Mouse (Mus musculus) spleen, postnatal 4 days (tissue): ENCODE measurements around the gene Tnfsf14.

Experiments used
- DNase-seq, 2 experiments: peaks; one replicate each; pipeline ENCODE4 v3.0.0; 2022; ENCODE audit warnings: low spot score in 2 of 2

The Tnfsf14 gene

DNA sequence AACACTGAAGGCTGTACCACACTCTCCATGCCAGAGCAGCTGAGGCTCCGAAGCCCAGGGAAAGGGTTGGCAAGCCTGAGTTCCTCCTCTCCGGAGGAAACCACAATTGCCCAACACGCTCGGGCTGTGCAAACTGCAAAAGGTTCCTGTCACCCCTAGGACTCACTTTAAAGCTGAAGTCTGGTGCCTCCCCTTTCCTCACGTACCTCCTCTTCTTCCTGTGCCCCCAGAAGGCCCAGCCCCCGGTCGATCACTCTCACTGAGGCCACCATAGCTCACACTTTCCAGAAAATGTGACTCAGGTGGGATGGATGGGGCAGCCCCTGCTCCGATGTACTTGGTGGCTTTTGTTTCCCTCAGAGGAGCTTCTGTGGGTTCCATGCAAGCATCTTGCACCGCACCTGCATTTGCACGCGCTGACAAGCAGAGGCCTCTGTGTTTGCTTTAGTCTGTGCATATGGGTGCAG is at the start of gene Tnfsf14:
Tnfsf14 (minus strand) TSS at position 137 of the 467 bp plus-strand sequence.
- peak; percentile 50 to 73 for DNase-seq

DNA sequence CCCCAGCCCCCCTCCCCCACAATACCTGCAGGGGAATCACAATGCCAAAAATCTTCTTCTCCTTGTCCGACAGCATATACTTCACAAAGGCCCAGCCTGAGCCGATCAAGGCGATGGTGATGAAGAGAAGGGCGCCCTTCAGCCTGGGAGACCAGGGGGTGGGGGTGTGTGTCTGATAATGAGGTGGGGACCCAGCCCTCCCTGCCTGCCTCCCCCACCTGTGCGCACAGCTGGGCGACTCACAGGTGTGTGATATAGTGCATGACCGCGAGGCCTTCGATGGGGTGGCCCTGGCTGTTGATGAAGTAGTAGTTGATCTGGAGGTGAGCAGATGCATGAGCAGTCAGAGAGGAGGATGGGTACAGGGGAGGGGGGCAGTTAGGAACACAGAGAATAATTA is 43.2 kb upstream of the Tnfsf14 start:
- no peak for DNase-seq

DNA sequence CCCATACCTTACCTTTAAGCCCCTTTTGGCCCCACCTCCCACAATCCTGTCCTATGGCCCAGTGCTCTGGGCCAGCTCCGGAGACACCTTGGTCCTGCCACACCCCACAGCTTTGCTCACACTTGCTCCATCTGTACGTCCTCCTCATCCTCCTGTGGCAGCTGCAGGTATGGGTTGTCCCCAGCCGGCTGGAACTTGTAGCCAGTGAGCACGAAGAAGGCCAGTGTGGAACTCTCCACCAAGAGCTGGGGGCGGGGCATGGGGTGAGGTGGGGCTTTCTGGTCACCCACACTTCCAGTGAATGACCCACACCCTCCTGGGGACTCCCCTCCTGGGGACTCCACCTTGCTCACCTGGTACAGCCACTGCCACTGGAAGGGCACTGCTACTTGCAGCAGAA is 41.8 kb upstream of the Tnfsf14 start:
- no peak for DNase-seq

DNA sequence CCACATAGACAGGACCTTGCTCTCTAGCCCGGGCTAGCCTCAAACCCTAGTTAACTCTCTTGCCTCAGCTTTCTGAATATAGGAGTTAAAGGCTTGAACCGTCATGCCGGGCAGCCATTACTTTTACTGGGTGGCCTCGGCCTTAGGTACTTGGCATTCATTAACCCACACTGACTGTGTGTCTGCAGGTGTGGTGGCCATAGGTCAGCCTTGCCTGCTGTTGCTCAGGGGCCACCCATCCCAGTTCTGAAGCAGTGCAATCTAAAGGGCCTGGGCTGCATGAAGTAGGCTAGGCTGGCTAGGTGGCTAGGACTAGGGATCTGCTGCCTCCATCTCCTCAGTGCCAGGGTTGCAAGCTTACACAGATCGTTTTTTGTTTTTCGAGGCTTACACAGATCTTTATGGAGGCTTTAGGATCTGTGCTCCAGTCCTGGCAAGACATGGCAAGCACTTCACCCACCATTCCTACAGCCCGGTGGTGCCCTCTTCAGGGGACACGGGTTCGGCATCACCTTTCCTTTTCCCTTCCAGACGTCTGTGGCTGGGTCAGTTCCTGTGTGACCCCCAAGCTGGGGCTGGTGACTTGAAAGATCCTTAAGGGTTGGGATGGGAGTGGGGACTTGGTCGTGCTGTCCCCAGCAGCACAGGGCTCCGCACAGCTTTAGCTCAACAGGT is 40.4 kb upstream of the Tnfsf14 start:
- no peak for DNase-seq

DNA sequence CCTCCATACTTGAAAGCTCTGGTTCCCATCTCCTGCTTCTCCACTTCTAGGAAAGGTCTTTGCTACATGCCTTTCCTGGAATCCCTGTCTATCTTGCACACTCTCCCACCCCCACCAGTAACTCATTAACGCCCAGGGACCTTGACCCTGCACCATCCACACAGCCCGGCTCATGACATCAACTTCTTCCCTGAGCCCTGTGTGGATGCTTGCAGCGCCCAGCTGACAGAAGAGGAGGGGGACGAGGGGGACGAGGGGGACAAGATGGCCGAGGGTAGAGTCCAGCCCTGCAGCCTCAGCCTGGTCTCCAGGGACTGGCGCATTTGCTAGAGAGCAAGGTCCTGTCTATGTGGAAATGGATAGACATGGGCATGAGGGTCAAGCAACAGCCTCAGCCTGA is 39.1 kb upstream of the Tnfsf14 start:
- no peak for DNase-seq

DNA sequence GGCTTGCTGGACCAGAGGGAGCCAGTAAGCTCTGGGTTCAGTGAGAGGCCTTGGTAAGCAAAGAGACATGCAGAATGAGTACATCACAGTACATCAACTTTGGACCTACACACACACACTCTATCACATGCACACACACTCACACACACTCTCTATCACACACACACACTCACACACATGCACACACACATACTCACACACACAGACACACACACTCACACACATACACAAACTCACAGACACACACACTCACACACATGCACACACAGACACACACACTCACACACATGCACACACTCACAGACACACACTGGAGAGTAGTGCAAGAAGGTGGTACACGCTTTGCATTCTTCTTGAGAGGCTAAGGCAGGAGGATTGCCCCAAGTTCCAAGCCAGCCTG is 38.2 kb upstream of the Tnfsf14 start:
- DNase-seq, result no peak

DNA sequence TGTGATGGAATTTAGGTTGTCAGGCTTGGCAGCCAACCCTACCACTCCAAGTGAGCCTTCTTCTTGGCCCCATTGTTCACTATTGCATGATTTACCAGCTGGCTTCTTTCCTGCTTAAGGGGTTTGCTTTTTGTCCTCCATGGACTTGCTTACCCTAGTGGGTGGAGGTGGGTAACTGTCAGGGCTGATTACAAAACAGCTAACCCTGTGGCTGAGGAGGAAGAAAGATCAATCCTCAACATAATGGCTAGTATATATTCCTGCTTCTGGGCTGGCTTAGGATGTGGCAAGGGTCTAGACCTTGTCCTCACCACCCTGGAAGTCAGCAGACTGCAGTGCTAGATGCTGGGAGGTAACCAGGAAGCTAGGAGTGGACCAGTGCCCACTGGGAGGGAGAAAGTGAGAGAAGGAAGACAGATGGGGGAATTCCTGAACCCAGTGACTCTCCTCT is 37.4 kb upstream of the Tnfsf14 start:
- DNase-seq, result no peak

DNA sequence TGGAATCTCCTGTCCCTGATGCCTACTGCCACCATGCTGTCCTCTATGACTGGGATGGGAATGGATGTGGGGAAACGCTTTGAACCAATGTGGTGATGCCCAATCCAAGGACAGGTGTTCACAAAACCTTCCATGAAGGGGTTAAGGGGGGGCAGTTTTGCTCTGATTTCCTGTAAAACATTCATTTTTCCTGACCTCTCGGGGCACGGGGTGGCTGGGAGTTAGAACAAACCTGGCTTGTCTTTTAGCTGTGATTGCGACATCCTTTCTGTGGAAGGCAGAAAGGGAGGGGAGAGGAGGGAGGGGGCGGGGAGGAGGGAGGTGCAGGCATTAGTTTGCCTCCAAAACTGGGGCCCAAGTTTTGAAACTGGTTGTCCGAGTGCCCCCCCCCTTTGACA is 36.8 kb upstream of the Tnfsf14 start:
- no peak for DNase-seq

DNA sequence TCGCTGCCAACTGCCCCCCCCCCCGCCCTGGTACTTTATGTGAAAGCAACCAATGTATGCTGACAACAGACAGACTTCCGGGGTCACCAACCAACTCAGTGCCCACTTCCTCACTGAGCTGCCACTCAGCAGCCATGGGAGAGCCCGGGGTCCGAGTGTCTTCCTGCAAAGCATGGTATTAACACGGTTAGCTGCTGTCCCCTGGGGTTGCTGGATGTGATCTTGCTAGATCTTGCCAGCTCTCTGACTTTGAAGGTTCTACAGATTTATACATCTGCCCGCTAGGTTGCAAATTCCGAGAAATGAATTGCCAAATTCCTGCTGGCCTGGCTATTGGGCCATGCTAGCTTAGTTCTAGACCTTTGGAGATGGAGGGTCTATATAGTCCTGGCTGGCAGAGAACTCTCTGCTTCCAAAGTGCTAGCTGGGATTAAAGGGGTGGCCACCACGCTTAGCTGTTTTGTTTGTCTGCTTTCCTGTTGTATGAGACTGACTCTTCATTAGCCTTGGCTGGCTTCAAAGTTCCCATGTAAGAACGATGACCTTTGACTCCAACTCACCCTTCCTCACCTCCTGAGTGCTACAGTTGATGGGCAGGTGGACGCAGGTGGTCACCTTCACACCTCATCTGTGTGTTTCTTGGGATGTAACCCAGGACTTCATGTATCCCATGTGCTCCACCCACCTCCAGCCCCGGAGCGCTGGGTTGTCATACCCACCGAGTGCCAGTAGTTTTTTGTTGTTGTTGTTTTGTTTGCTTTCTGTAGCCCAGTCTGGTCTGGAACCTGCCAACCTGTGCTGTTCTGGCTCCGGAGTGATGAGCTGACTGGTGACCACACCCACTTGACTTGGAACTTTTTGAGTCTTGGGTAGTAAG is 36.1 kb upstream of the Tnfsf14 start:
- DNase-seq, result no peak

DNA sequence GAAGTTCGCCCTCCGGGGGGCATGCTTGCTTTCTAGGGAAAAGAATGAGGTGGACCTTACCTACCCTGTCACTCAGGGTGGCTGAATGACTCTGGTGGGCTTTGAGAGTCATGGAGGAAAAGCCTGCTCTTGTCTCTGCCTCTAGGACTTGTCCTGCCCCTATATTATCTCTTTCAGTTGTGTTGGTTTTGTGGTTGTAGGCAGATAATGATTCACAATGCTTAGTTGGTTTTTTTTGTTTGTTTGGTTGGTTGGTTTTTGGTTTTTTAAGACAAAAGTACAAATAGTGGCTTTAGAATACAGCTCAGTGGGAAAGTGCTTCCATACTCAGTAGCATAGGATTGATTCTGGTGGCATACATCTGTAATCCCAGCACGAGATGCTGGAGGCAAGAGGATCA is 34.9 kb upstream of the Tnfsf14 start:
- no peak for DNase-seq

DNA sequence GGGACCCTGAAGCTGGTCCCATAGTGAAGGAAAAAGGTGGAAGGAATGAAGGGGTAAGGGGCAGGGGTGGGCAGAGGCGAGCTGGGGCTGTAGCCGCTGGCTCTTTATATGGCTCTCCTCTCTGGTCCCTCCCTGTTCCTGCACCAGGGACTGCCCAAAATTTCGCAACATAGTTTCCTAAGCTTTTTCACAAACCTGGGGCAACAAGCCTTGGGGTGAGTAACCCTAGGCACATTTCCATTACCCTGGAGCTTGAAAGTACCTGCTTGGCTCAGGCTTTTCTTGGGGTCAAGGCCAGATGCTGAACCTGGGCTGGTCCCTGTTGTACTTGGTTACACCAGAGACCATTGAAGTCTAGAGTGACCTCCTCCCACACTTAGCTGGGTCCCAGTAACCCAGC is 34.0 kb upstream of the Tnfsf14 start, which contains the start of gene C3:
C3 (minus strand) TSS at position 123 of the 400 bp plus-strand sequence.
- no peak for DNase-seq

DNA sequence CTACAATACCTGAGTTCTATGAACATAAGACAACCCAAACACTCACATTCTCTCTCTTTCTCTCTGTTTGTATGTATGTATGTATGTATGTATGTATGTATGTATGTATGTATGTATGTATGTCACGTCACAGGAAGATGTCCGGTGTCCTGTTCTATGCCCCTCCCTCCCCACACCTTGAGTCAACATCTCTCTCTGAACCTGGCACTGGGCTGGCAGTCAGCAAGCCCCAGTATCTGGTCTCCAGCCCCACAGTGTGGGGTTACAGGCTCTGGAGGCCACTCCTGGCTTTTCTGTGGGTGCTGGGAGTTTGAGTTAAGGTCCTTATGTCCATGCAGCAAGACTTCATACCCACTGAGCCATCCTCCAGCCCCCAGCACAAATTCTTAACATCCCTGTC is 33.5 kb upstream of the Tnfsf14 start:
- DNase-seq, result no peak

DNA sequence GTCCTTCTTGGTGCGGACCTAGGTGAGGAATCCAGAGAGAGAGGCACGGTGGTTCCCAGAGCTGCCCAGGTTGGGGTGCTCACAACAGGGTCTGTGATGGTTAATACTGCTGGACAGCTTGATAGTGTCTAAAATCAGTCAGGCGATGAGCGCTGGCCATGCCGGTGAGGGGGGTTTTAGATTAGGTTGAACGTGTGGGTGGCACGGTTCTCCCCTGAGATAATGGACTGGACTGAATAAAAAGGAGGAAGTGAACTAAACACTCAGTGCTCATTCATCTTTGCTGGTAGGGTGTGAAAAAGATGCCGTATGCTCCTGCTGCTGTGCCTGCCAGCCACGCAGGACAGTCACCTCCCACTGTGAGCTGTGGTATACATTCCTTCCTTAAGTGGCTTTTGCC is 29.3 kb upstream of the Tnfsf14 start:
- no peak for DNase-seq

DNA sequence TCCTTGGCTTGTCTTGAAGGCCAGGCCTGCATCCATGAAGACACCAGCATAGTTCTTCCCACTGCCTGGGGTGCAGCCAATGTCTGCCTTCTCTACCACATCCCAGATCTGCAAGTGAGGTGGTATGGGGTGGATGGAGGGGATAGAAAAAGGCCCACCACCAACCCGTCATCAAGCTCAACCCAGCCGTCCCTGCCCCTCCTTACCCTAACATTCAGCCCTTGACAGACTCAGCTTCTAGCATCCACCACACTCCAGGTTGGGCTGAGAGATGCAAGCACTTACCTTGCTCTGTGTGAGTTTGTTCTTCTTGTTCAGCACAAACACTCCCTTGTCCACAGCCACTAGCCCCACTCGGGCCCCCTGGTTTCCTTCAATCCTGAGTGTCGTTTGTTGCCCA is 27.9 kb upstream of the Tnfsf14 start:
- no peak for DNase-seq

DNA sequence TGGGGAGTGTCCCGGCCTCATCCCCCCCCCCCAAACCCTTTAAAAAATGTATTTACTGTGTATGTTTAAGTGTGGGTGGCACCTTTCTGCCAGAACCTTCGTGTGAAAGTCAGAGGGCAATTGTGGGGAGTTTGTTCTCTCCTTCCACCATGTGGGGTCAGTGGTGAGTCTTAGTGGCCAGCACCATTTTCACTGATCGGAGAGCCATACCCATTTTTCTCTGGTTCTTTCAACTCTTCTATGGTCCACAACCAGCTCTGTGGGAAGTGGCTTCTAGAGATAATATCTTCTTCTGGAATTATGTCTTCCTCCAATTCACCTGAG is 25.9 kb upstream of the Tnfsf14 start:
- peak in 1 of 2 experiments; percentile 42 for DNase-seq

DNA sequence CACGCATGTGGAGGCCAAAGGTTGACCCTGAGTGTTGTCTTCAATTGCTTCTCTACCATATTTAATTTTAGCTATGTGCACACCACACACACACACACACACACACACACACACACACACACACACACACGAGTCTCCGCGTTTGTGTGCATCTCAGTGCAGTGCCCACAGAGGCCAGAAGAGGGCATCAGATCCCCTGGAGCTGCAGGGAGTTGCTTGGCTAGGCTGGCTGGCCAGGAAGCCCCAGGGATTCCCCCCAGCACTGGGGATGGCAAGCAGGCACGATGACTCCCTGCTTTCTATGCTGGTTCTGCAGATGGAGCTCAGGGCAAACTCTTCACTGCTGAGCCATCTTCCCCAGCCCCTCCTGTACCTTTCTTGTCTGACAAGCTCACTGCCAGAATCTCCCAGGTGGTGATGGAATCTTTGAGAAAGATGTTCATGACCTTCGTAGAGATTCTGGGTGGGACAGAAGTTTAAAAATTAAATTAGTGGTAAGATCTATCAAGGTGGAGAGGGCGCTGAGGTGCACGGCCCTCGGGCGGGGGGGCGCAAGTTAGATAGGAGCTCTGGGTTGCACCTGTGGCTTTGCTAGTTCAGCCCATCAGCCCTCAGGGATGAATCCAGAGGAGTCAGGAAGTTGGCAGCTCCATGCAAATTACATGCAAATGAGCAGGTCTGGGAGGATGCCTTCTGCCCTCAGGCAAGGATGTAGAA is 25.3 kb upstream of the Tnfsf14 start:
- DNase-seq, result peak; percentile 72 to 88

DNA sequence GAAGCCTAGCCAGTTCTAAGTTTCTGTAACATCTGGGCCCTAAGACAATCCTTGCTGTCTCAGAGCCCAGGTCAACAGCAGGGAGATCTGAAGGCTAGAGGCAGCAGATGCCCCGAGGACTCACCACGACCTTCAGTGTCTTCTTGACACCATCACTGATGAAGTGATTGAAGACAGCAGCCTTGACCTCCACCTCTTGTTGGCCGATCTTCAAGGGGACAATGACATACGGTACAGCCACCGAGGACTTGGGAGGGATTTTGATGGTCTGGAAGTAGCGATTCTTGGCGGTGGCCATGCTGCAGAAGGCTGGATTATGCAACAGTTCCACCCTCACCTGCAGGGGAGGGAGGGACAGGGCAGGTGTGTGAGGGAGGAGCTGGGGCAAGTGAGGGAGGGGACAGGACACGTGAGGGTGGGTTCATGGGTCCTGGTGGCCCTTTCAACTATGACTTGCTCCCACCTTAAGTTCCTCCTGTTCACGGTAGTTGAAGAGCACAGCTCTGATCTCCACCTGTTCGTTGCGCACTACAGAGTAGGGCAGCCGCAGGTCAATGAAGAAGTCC is 24.4 kb upstream of the Tnfsf14 start:
- no peak for DNase-seq

DNA sequence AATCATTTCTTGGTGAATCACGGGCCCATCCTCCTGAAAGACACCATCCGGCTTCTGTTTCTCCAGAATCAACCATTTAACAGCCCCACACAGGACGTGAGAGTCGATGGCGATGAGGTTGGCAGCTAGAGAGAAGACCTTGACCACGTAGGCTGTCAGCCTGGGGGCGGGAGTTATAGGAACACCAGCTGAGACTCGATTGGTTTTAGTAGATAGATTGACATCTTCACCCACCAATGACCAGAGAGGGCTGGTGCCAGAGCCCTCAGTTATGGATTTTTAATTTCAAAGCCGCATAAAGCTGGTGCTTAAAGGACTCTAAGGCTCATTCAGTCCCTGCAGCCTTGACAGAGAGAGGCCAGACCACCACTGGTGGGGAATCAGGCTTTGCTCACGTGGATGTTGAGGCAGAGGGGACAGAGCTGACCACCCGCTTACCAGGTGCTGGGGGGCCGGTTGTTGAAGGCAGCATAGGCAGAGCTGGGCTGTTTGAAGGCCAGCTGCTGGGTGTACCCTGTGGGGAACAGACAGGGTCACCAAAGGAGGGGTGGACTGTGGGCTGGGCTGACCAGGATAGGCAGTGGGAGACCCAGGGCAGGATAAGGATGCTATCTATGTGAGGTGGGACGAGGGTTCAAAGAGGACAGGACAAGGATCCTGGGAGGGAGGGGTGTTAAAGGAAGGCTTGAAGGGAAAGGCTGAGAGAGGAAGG is 20.9 kb upstream of the Tnfsf14 start:
- DNase-seq, result no peak

DNA sequence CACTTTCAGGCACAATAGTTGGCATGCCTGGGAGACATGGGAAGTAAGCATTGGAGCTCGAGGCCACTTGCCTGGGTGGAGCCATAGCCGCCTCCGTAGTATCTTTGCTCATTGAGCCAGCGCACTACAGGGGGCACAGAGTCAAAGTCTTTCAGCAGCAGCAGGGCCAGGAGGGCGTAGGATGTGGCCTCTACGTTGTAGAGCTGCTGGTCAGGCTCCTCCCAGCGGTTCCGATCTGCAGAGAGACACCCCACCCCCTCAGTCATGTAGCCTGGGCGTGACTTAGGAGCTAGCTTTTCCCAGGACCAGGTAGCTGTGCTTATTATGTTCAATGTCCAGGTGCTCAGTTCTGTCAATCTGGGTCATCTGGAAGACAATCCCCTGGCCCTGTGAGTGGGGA is 17.5 kb upstream of the Tnfsf14 start:
- no peak for DNase-seq

DNA sequence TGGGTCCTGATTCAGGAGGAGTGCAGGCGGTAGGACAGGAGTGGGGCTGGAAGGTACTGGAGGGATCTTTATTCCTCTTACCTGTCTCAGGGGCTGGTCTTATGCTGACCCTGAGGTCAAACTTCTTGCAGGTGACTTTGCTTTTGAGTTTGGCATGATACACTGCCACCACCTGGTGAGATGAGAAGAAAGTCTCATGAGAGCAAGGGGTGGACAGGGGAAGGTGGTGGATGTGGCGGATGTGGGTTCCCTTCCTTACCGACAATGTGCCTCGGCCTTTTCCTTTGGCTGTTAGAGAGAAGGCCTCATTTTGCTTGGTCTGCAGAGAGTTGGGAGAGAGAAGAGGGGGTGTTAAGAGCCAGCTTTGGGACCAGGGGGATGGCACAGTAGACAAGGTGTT is 15.4 kb upstream of the Tnfsf14 start:
- DNase-seq, result no peak

DNA sequence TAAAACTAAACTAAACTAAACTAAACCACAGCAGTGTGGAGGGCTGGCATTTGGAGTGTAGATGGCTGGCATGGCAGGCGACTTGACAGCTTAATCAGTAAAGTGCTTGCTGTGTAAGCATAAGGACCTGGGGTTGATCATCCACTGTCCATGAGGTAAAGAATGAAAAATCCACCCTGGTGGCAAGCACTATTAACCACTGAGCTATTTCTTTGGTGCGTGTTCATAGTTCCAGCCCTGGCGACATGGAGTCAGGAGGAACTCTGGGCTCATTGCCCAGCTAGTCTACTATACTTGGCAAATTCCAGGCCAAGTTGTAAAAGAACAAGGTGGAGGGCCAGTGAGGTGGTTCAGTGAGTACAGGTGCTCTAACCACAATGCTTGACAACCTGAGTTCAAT is 14.0 kb upstream of the Tnfsf14 start:
- DNase-seq, result no peak
